Mouse (Mus musculus) lung, postnatal 10 days (tissue): ENCODE measurements around the gene Neu2.
"Not testable (repeated sequence)": the region's sequence is repeated elsewhere in the genome, so short reads cannot be mapped to it uniquely, and the experiment has no call there.

ENCODE experiments used
- DNase-seq: peaks from one replicate; pipeline ENCODE4 v3.0.0; 2021

Neu2 gene

GRCm38 (mm10) chr1:87509561-87510165 lies at the start of gene Neu2:
Gene Neu2, plus strand, starts transcription at chr1:87509889.
- DNase-seq, result peak; percentile 11

GRCm38 (mm10) chr1:87467469-87467868 lies 42.2 kb upstream of the Neu2 start:
- no peak for DNase-seq

- peak; percentile 19 for DNase-seq
Measured at GRCm38 (mm10) chr1:87468321-87468720, 41.4 kb upstream of the Neu2 start.

- DNase-seq, result not testable (repeated sequence)
Measured at GRCm38 (mm10) chr1:87469971-87470370, 39.7 kb upstream of the Neu2 start, which contains the start of gene Snorc. Gene Snorc, plus strand, starts transcription at chr1:87470271.

- DNase-seq, result no peak
Measured at GRCm38 (mm10) chr1:87471914-87472313, 37.8 kb upstream of the Neu2 start.

- DNase-seq, result no peak
Measured at GRCm38 (mm10) chr1:87472576-87472975, 37.1 kb upstream of the Neu2 start.

- DNase-seq, result no peak
Measured at GRCm38 (mm10) chr1:87475076-87475895, 34.4 kb upstream of the Neu2 start.

GRCm38 (mm10) chr1:87482546-87482945 lies 27.1 kb upstream of the Neu2 start:
- DNase-seq, result no peak

GRCm38 (mm10) chr1:87486386-87486785 lies 23.3 kb upstream of the Neu2 start:
- no peak for DNase-seq

GRCm38 (mm10) chr1:87492285-87492684 lies 17.4 kb upstream of the Neu2 start:
- no peak for DNase-seq

- DNase-seq, result no peak
Measured at GRCm38 (mm10) chr1:87493542-87493941, 16.1 kb upstream of the Neu2 start.

- DNase-seq, result no peak
Measured at GRCm38 (mm10) chr1:87505524-87505923, 4.2 kb upstream of the Neu2 start.

GRCm38 (mm10) chr1:87507857-87508256 lies 1.8 kb upstream of the Neu2 start:
- no peak for DNase-seq

GRCm38 (mm10) chr1:87508591-87509560 lies 813 bp upstream of the Neu2 start:
- no peak for DNase-seq

- peak; percentile 43 for DNase-seq
Measured at GRCm38 (mm10) chr1:87510166-87510691, 540 bp downstream of the Neu2 start.

GRCm38 (mm10) chr1:87510845-87511244 lies 1.2 kb downstream of the Neu2 start:
- no peak for DNase-seq

GRCm38 (mm10) chr1:87520467-87520866 lies 10.8 kb downstream of the Neu2 start:
- no peak for DNase-seq

- DNase-seq, result peak; percentile 21
Measured at GRCm38 (mm10) chr1:87521523-87521922, 11.8 kb downstream of the Neu2 start.

GRCm38 (mm10) chr1:87525041-87525440 lies 15.4 kb downstream of the Neu2 start:
- no peak for DNase-seq

GRCm38 (mm10) chr1:87527191-87527590 lies 17.5 kb downstream of the Neu2 start:
- no peak for DNase-seq

GRCm38 (mm10) chr1:87532346-87532745 lies 22.7 kb downstream of the Neu2 start:
- no peak for DNase-seq

- no peak for DNase-seq
Measured at GRCm38 (mm10) chr1:87534118-87534517, 24.4 kb downstream of the Neu2 start.

- DNase-seq, result no peak
Measured at GRCm38 (mm10) chr1:87537008-87537407, 27.3 kb downstream of the Neu2 start.
